Mouse (Mus musculus): ENCODE results near the gene Irf1.
A peak's percentile ranks its signal among the peaks of the same experiment; 100 is the strongest.

Irf1 gene

DNA sequence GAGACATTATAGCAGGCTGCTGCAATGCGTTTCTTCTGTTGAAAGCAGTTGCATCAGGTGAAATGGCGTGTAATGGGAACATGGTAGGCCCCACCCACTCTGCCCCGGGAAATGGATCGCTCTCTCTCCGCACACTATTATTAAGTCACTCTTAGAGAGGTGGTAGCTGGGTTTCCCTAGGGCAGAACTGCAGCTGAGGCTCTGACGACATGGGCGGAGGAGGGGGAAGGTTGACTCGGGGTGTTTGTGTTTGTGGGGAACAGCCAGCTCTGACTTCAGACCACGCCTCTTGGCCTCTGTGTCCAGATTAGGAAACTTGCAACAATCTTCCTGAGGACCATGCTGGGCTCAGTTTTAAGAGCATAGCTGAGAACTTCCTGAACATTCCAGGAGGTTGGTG, 36.0 kb downstream of the Irf1 start:
- DNase-seq (ENCODE audit: low read depth in 2 of 2, low spot score in 2 of 2) = no peak

DNA sequence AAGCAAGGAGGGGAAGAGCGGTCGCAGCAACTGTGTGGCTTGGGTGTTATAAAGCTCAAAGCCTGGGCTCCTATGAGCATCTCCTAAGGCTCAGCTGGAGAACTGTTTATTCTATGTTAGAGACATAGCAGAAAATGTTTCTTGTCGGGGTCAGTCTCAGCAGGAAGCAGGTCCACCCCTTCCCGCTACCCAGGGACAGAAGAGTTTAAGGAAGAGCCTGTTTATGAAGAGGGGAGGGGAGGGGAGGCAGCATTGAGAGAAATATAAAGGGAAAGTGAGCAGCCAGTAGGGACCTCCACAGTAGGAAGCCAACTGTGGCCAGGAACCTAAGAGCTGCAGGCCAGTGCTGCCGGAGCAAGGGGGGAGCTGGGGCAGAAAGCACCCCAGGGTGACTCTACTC, 39.5 kb downstream of the Irf1 start:
- DNase-seq (ENCODE audit: low read depth in 2 of 2, low spot score in 2 of 2) = no peak

DNA sequence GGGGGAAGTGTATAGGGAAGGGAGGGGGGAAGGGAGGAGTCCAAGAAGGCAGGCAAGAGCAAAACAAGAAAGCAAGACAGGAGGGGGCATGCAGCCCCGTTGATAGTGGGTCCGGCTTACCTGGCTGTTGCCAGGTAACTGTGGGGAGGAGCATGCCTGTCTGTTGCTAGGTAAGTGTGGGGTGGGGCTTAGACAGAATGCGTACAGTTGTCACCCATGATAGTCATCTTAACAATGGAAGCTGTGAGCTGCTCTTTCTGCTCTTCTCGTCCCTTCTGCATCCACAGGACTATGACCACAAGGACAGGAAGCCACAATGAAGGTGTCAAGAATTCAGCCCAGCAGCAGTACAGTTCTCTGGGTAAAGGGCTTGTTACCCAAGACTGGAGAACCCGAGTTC, 40.3 kb downstream of the Irf1 start:
- peak in 1 of 2 experiments; percentile 39 for DNase-seq (ENCODE audit: low read depth in 2 of 2, low spot score in 2 of 2)

GRCm38 (mm10) chr11:53810749-53811148, 40.9 kb downstream of the Irf1 start:
- no peak for DNase-seq (ENCODE audit: low read depth in 2 of 2, low spot score in 2 of 2)

GRCm38 (mm10) chr11:53811312-53811711, 41.5 kb downstream of the Irf1 start:
- no peak for DNase-seq (ENCODE audit: low read depth in 2 of 2, low spot score in 2 of 2)

- no peak for DNase-seq (ENCODE audit: low read depth in 2 of 2, low spot score in 2 of 2)
Measured at GRCm38 (mm10) chr11:53813001-53813868, 43.4 kb downstream of the Irf1 start.

GRCm38 (mm10) chr11:53814810-53815209, 45.0 kb downstream of the Irf1 start:
- DNase-seq (ENCODE audit: low read depth in 2 of 2, low spot score in 2 of 2) = no peak

- DNase-seq (ENCODE audit: low read depth in 2 of 2, low spot score in 2 of 2) = no peak
Measured at GRCm38 (mm10) chr11:53816841-53817375, 47.1 kb downstream of the Irf1 start.

- no peak for DNase-seq (ENCODE audit: low read depth in 2 of 2, low spot score in 2 of 2)
Measured at GRCm38 (mm10) chr11:53818794-53819193, 49.0 kb downstream of the Irf1 start.

- DNase-seq (ENCODE audit: low read depth in 2 of 2, low spot score in 2 of 2) = no peak
Measured at GRCm38 (mm10) chr11:53819511-53819910, 49.7 kb downstream of the Irf1 start.

- DNase-seq (ENCODE audit: low read depth in 2 of 2, low spot score in 2 of 2) = no peak
Measured at GRCm38 (mm10) chr11:53820516-53821170, 50.8 kb downstream of the Irf1 start.

- DNase-seq (ENCODE audit: low read depth in 2 of 2, low spot score in 2 of 2) = no peak
Measured at GRCm38 (mm10) chr11:53821230-53821944, 51.6 kb downstream of the Irf1 start.

DNA sequence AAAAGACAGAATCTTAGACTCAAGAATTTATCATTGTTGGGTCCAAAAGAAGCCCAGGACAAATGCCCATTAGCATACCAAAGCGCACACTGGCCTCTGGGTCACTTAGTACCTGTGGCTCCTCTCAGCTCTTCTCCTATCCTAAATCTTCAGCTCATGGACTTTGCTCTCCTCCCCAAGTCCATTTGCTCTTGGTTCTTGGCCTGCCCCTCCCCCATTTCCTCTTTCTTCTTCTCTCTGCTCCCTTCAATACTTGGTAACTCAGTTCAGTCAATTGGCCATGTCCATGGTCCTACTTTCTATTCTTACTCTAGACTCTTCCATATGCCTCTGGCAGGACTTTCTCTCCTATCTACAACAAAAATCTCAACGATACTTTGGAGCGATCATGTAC, 52.1 kb downstream of the Irf1 start:
- no peak for DNase-seq (ENCODE audit: low read depth in 2 of 2, low spot score in 2 of 2)

DNA sequence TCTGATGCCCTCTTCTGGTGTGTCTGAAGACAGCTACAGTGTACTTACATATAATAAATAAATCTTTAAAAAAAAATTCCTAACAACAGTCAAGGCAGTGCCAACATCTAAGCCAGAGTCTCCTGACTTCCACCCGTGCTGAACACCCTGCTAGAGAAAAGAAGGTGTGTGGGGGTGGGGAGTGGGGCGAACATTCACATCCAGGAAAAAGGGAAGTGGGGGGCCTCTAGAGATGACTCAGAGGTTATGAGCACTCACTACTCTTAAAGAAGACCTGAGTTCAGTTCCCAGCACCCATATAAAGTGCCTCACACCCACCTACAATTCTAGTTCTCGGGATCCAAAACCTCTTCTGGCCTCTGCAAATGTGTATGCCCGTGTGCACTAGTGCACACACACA, 55.6 kb downstream of the Irf1 start:
- no peak for DNase-seq (ENCODE audit: low read depth in 2 of 2, low spot score in 2 of 2)

Data from CD8-positive naive resting alpha-beta T cell, adult 2 months (primary cell).